In the genomic region with DNA sequence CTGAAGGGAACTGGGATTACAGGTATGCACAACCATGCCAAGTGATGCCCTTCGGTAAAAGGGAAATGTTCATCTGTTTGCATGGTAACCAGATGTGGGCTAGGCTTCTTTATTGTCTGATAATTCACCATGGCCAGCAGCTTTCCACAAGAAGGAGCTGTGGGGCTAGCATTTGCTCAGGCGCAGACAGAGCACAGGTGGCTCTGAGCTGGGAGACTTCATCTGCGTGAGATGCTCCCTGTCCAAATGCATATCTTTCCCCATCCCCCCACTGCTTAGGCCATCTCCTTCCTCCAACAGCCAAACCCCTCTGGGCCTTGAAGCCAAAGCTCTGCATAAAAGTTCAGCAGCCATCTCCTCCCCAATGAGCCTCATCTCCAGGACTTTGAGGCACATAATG, we compare ENCODE assay signal across 12 mouse cellular contexts. TPM values are rescaled to one million over a fixed set of nuclear protein-coding genes. Genes with fewer than 3 reads are reported as not detected.
DNase-seq lines count a peak whose midpoint lies in the region; ATAC-seq lines count a peak whose summit lies in the region.
"Had no signal": no experiment of that assay in that cellular context is flagged by ENCODE, and none has a peak within 500 bp of the region (broad histone marks: within the 10 kb centered on the region; RNA-seq: fewer than 3 reads in every experiment).

No protein-coding gene starts in this region.

- no peaks in the 10 kb centered on the region for H3K27me3 ChIP-seq in forebrain, embryonic 15.5 days
- no peaks in the 10 kb centered on the region for H3K27me3 ChIP-seq in forebrain, embryonic 16.5 days (replicated peaks; ENCODE audit: control insufficient read depth, insufficient read depth, low read length)
- H3K27me3 ChIP-seq in embryonic facial prominence, embryonic 10.5 days (replicated peaks; ENCODE audit: low read depth, poor library complexity, severe bottlenecking), result no peaks in the 10 kb centered on the region
- H3K27me3 ChIP-seq in limb, embryonic 15.5 days, result no peaks in the 10 kb centered on the region
- H3K27me3 ChIP-seq: liver, embryonic 15.5 days had no signal

- peaks cover 73% of the 10 kb centered on the region for H3K4me1 ChIP-seq in forebrain, embryonic 15.5 days
- H3K4me1 ChIP-seq in forebrain, embryonic 16.5 days (replicated peaks; ENCODE audit: control insufficient read depth, insufficient read depth, low read length), result peaks cover 59% of the 10 kb centered on the region
- H3K4me1 ChIP-seq in embryonic facial prominence, embryonic 10.5 days, result peaks cover 87% of the 10 kb centered on the region
- peaks cover 93% of the 10 kb centered on the region for H3K4me1 ChIP-seq in limb, embryonic 15.5 days
- H3K4me1 ChIP-seq: liver, embryonic 15.5 days had no signal

- H3K9me3 ChIP-seq in forebrain, embryonic 15.5 days, result no peaks in the 10 kb centered on the region
- H3K9me3 ChIP-seq in forebrain, embryonic 16.5 days (ENCODE audit: control insufficient read depth, low read length), result no peaks in the 10 kb centered on the region
- no peaks in the 10 kb centered on the region for H3K9me3 ChIP-seq in embryonic facial prominence, embryonic 10.5 days
- no peaks in the 10 kb centered on the region for H3K9me3 ChIP-seq in limb, embryonic 15.5 days
- H3K9me3 ChIP-seq: liver, embryonic 15.5 days had no signal

- H3K4me2 ChIP-seq in forebrain, embryonic 15.5 days (replicated peaks), result no peak overlapping the region
- H3K4me2 ChIP-seq in forebrain, embryonic 16.5 days (ENCODE audit: low read length), result no peak overlapping the region
- 0 out of 2 replicates have a peak overlapping the region, but pooled peaks have one; percentile 3 for H3K4me2 ChIP-seq in limb, embryonic 15.5 days
- H3K4me2 ChIP-seq: liver, embryonic 15.5 days had no signal

- 0 out of 2 replicates have a peak overlapping the region, but pooled peaks have one; percentile 5 for H3K27ac ChIP-seq in forebrain, embryonic 15.5 days (replicated peaks)
- no peak overlapping the region for H3K27ac ChIP-seq in forebrain, embryonic 16.5 days (ENCODE audit: low read length)
- peak overlapping the region; percentile 73 for H3K27ac ChIP-seq in embryonic facial prominence, embryonic 10.5 days (replicated peaks)
- peak overlapping the region; percentile 77; the same call in 1 of the 2 replicates for H3K27ac ChIP-seq in limb, embryonic 15.5 days
- H3K27ac ChIP-seq: liver, embryonic 15.5 days had no signal

- WGBS in forebrain, embryonic 15.5 days, result 51% methylated on average over 3 of the region's 3 CpGs
- 49% methylated on average over 3 of the region's 3 CpGs for WGBS in forebrain, embryonic 16.5 days
- 43% methylated on average over 3 of the region's 3 CpGs for WGBS in embryonic facial prominence, embryonic 10.5 days
- WGBS in limb, embryonic 15.5 days, result 37% methylated on average over 3 of the region's 3 CpGs

- peak; percentile 81 for DNase-seq in brain, adult 2 months (ENCODE audit: low read depth, low spot score)
- DNase-seq in embryonic facial prominence, embryonic 10.5 days (ENCODE audit: low spot score), result no peak
- DNase-seq in urinary bladder, postnatal 4 days (ENCODE audit: low spot score in 2 of 2), result no peak
- no peak for DNase-seq in right cerebral cortex, postnatal 14 days
- DNase-seq in right cerebral cortex, adult 2 months (ENCODE audit: low spot score in 2 of 2), result no peak
- DNase-seq: spleen, adult 18-20 months; thymus, postnatal 36 days had no signal

- H3K4me3 ChIP-seq in forebrain, embryonic 15.5 days, result no peak overlapping the region
- no peak overlapping the region for H3K4me3 ChIP-seq in forebrain, embryonic 16.5 days (replicated peaks; ENCODE audit: low read length)
- H3K4me3 ChIP-seq in embryonic facial prominence, embryonic 10.5 days, result no peak overlapping the region
- H3K4me3 ChIP-seq in limb, embryonic 15.5 days, result no peak overlapping the region
- H3K4me3 ChIP-seq: liver, embryonic 15.5 days; myocyte had no signal

- ATAC-seq in forebrain, embryonic 15.5 days (replicated peaks), result no peak
- ATAC-seq in forebrain, embryonic 16.5 days, result no peak
- no peak for ATAC-seq in limb, embryonic 15.5 days (ENCODE audit: insufficient number of reproducible peaks, low FRiP score, low TSS enrichment, low read depth)

- no peaks in the 10 kb centered on the region for H3K36me3 ChIP-seq in forebrain, embryonic 15.5 days
- H3K36me3 ChIP-seq in forebrain, embryonic 16.5 days (ENCODE audit: control insufficient read depth, insufficient read depth), result no peaks in the 10 kb centered on the region
- H3K36me3 ChIP-seq in embryonic facial prominence, embryonic 10.5 days (replicated peaks), result peaks cover 15% of the 10 kb centered on the region
- peaks cover 17% of the 10 kb centered on the region for H3K36me3 ChIP-seq in limb, embryonic 15.5 days
- H3K36me3 ChIP-seq: liver, embryonic 15.5 days had no signal

- no peak overlapping the region for H3K9ac ChIP-seq in forebrain, embryonic 15.5 days (replicated peaks)
- no peak overlapping the region for H3K9ac ChIP-seq in forebrain, embryonic 16.5 days (replicated peaks; ENCODE audit: low read depth, low read length)
- H3K9ac ChIP-seq in limb, embryonic 15.5 days, result no peak overlapping the region
- H3K9ac ChIP-seq: liver, embryonic 15.5 days had no signal

RNA-seq across cellular contexts. Expression of gene Boc, which starts 15.6 kb away (rescaled TPM):
- 15.3 and 16.9 TPM in 2 replicates for polyA plus RNA-seq in forebrain, embryonic 15.5 days (2015; fragmentation: Nextera tagmentation; extraction: Ambion mirVana)
- polyA plus RNA-seq in forebrain, embryonic 16.5 days (2015; fragmentation: Nextera tagmentation; extraction: Ambion mirVana), result 15.2 and 17.6 TPM in 2 replicates
- 14.2 and 14.3 TPM in 2 replicates for polyA plus RNA-seq in embryonic facial prominence, embryonic 10.5 days (2016; fragmentation: Nextera tagmentation; extraction: Ambion mirVana)
- polyA plus RNA-seq in limb, embryonic 15.5 days (2015; fragmentation: Nextera tagmentation; extraction: Ambion mirVana), result 56.1 and 57.6 TPM in 2 replicates
